Mouse (Mus musculus) limb, embryonic 14.5 days (tissue): ENCODE measurements around the gene Tmem229b. TPM values are rescaled to one million over a fixed set of nuclear protein-coding genes. Genes with fewer than 3 reads are reported as not detected.

Experiments used
- ATAC-seq: fragments of 200-750 bp; cut with Nextera tagmentation; 2 replicates; pipeline ENCODE4 v1.8.0; 2017; ENCODE audit warnings: low read depth, moderate number of reproducible peaks, moderate TSS enrichment; ENCODE audit not compliant: low FRiP score
- DNase-seq: peaks from one replicate; pipeline ENCODE4 v3.0.0-alpha.2; 2015; ENCODE audit warnings: low spot score
- H3K27ac ChIP-seq: fragments of 300-500 bp; sonication (generic); replicated peaks from 2 replicates; pipeline ENCODE4 v1.5.1; 2014; ENCODE audit warnings: low read depth, mild to moderate bottlenecking, low read length, moderate library complexity, mixed read lengths
- H3K27me3 ChIP-seq: fragments of 300-500 bp; sonication (generic); 2 replicates; pipeline ENCODE4 v1.6.1; 2014; ENCODE audit warnings: low read length, mixed read lengths; ENCODE audit not compliant: control insufficient read depth, insufficient read depth
- H3K36me3 ChIP-seq: fragments of 300-500 bp; sonication (generic); 2 replicates; pipeline ENCODE4 v1.6.1; 2014; ENCODE audit warnings: mild to moderate bottlenecking, low read length, moderate library complexity, mixed read lengths; ENCODE audit not compliant: control insufficient read depth, insufficient read depth
- H3K4me1 ChIP-seq: fragments of 300-500 bp; sonication (generic); 2 replicates; pipeline ENCODE4 v1.6.1; 2014; ENCODE audit warnings: antibody characterized with exemption, low read length, mixed read lengths; ENCODE audit not compliant: control insufficient read depth, insufficient read depth
- H3K4me2 ChIP-seq: fragments of 300-500 bp; sonication (generic); replicated peaks from 2 replicates; pipeline ENCODE4 v1.6.1; 2014; ENCODE audit warnings: low read depth, mild to moderate bottlenecking, low read length, moderate library complexity; ENCODE audit not compliant: severe bottlenecking
- H3K4me3 ChIP-seq: fragments of 300-500 bp; sonication (generic); replicated peaks from 2 replicates; pipeline ENCODE4 v1.5.1; 2014; ENCODE audit warnings: low read length
- H3K9ac ChIP-seq: fragments of 300-500 bp; sonication (generic); 2 replicates; pipeline ENCODE4 v1.6.1; 2014; ENCODE audit warnings: mild to moderate bottlenecking, low read depth, low read length, moderate library complexity; ENCODE audit not compliant: severe bottlenecking
- H3K9me3 ChIP-seq: fragments of 300-500 bp; sonication (generic); 2 replicates; pipeline ENCODE4 v1.6.1; 2016; ENCODE audit warnings: low read length; ENCODE audit not compliant: control insufficient read depth
- POLR2A ChIP-seq: fragments of 200-500 bp; IDR thresholded peaks from 2 replicates; pipeline ENCODE4 v1.8.0; 2012; ENCODE audit warnings: inconsistent platforms, mild to moderate bottlenecking, moderate library complexity, borderline replicate concordance; ENCODE audit not compliant: insufficient read depth, insufficient read length; ENCODE audit errors: extremely low read depth
- WGBS: fragments of 180-500 bp; shearing (Covaris S2); extraction: QIAGEN DNeasy Blood & Tissue Kit; methylation state at CpG from one replicate; pipeline ENCODE4 v1.1.7; 2014; 5-methylcytosine and 5-hydroxymethylcytosine counted together
- polyA plus RNA-seq, 2 experiments: library from polyadenylated mRNA; depleted of rRNA in 1 of 2; stranded (reverse) in 1 of 2; unstranded in 1 of 2; fragments of >200 nt; fragmentation: Nextera tagmentation in 1 of 2; extraction: Ambion mirVana in 1 of 2; gene quantifications; 2 replicates each; pipeline versions ENCODE4 v1.2.1 to v1.2.3; 2012 to 2014

Gene Tmem229b
- 7.3 and 10.9 TPM in 2 replicates for polyA plus RNA-seq (2012; rRNA removed)
- 7.2 and 7.4 TPM in 2 replicates for polyA plus RNA-seq (2014; fragmentation: Nextera tagmentation; extraction: Ambion mirVana)

- H3K36me3 ChIP-seq: no peaks in the 10 kb centered on the region
- H3K27me3 ChIP-seq: peaks cover 12% of the 10 kb centered on the region; the same call in 1 of the 2 replicates
- H3K27ac ChIP-seq: no peak within 1 kb of the TSS
- peak within 1 kb of the TSS; percentile 77 for H3K9ac ChIP-seq
- H3K9me3 ChIP-seq: no peaks in the 10 kb centered on the region
- peak; percentile 28 for DNase-seq
- 3% methylated on average over 30 of the region's 49 CpGs for WGBS
- H3K4me1 ChIP-seq: no peaks in the 10 kb centered on the region
- TF ChIP-seq POLR2A: no peak
- ATAC-seq: peak; percentile 81
- peak within 1 kb of the TSS; percentile 88 for H3K4me2 ChIP-seq
- H3K4me3 ChIP-seq: peak within 1 kb of the TSS; percentile 86
Observed at GRCm38 (mm10) chr12:79007126-79007753, at the start of gene Tmem229b. TSS of gene Tmem229b (minus strand) at chr12:79007627.

GRCm38 (mm10) chr12:79055276-79055675 lies 47.8 kb upstream of the Tmem229b start:
- no peaks in the 10 kb centered on the region for H3K27me3 ChIP-seq
- no peaks in the 10 kb centered on the region for H3K9me3 ChIP-seq
- no peak overlapping the region for H3K9ac ChIP-seq
- no peak overlapping the region for H3K4me3 ChIP-seq
- no peak for TF ChIP-seq POLR2A
- DNase-seq (no peak), ATAC-seq (no peak)
- no peak overlapping the region for H3K27ac ChIP-seq
- no peak overlapping the region for H3K4me2 ChIP-seq
- WGBS: 93% methylated on average over 7 of the region's 7 CpGs
- no peaks in the 10 kb centered on the region for H3K4me1 ChIP-seq
- H3K36me3 ChIP-seq: no peaks in the 10 kb centered on the region

- Histone ChIP-seq H3K4me3 (no peak overlapping the region), H3K4me2 (no peak overlapping the region)
Observed at GRCm38 (mm10) chr12:79052073-79052472, 44.6 kb upstream of the Tmem229b start.

GRCm38 (mm10) chr12:79050545-79051212 lies 43.3 kb upstream of the Tmem229b start:
- Histone ChIP-seq H3K4me2 (no peak overlapping the region), H3K27me3 (no peaks in the 10 kb centered on the region), H3K9me3 (no peaks in the 10 kb centered on the region), H3K4me1 (no peaks in the 10 kb centered on the region), H3K27ac (no peak overlapping the region), H3K9ac (no peak overlapping the region), H3K36me3 (no peaks in the 10 kb centered on the region), H3K4me3 (no peak overlapping the region)
- ATAC-seq (no peak), DNase-seq (no peak)
- 77% methylated on average over 3 of the region's 3 CpGs for WGBS
- TF ChIP-seq POLR2A: no peak

More at GRCm38 (mm10) chr12:79052073-79052472, 44.6 kb upstream of the Tmem229b start:
- Histone ChIP-seq H3K4me1 (no peaks in the 10 kb centered on the region), H3K9me3 (no peaks in the 10 kb centered on the region), H3K9ac (no peak overlapping the region), H3K36me3 (no peaks in the 10 kb centered on the region), H3K27me3 (no peaks in the 10 kb centered on the region), H3K27ac (no peak overlapping the region)
- WGBS: 89% methylated on average over 2 of the region's 2 CpGs
- ATAC-seq (no peak), DNase-seq (no peak)
- no peak for TF ChIP-seq POLR2A

- Histone ChIP-seq H3K4me3 (no peak overlapping the region), H3K9ac (no peak overlapping the region), H3K36me3 (no peaks in the 10 kb centered on the region), H3K27ac (no peak overlapping the region), H3K4me2 (no peak overlapping the region), H3K27me3 (no peaks in the 10 kb centered on the region), H3K9me3 (no peaks in the 10 kb centered on the region), H3K4me1 (peaks cover 3% of the 10 kb centered on the region; the same call in 1 of the 2 replicates)
- ATAC-seq: no peak
- no peak for TF ChIP-seq POLR2A
- WGBS: 75% methylated on average over 2 of the region's 2 CpGs
- no peak for DNase-seq
Observed at GRCm38 (mm10) chr12:79049807-79050206, 42.4 kb upstream of the Tmem229b start.
